Mouse (Mus musculus): ENCODE data around the gene Ccdc163. TPM values are rescaled to one million over a fixed set of nuclear protein-coding genes. Genes with fewer than 3 reads are reported as not detected.

Ccdc163 gene
- polyA plus RNA-seq, 1 experiment from 2014 or later, result 35.1 TPM

GRCm38 (mm10) chr4:116720343-116721097 lies 12.2 kb downstream of the Ccdc163 start, which contains the start of gene Tesk2:
Gene Tesk2, plus strand, starts transcription at chr4:116720948.
- WGBS, result under 1% methylated on average over 34 of the region's 34 CpGs
- Histone ChIP-seq H3K9me3 (ENCODE audit: low read depth, low read length) (no peaks in the 10 kb centered on the region), H3K27me3 (ENCODE audit: insufficient read depth, low read length) (no peaks in the 10 kb centered on the region), H3K4me1 (ENCODE audit: insufficient read depth) (no peaks in the 10 kb centered on the region), H3K4me2 (peak within 1 kb of the TSS; percentile 81), H3K9ac (peak within 1 kb of the TSS; percentile 75), H3K36me3 (ENCODE audit: insufficient read depth) (0 out of 2 replicates have a peak, but pooled peaks cover 2% of the 10 kb centered on the region), H3K4me3 (ENCODE audit: low read depth, low read length) (peak within 1 kb of the TSS; percentile 78), H3K27ac (ENCODE audit: low read depth) (peak within 1 kb of the TSS; percentile 68)
- TF ChIP-seq CTCF (IDR thresholded peaks at IDR 0.05; ENCODE audit: low read depth), result no peak
- DNase-seq, result peak; percentile 99
- peak; percentile 97 for ATAC-seq (ENCODE audit: insufficient read depth)

- DNase-seq, result no peak
- H3K4me3 ChIP-seq (ENCODE audit: low read depth, low read length), result peak overlapping the region; percentile 78
- no peak for TF ChIP-seq CTCF (IDR thresholded peaks at IDR 0.05; ENCODE audit: low read depth)
- H3K27ac ChIP-seq (ENCODE audit: low read depth), result peak overlapping the region; percentile 68
- peak overlapping the region; percentile 81 for H3K4me2 ChIP-seq
- ATAC-seq (ENCODE audit: insufficient read depth), result no peak
- no peaks in the 10 kb centered on the region for H3K36me3 ChIP-seq (ENCODE audit: insufficient read depth)
- no peaks in the 10 kb centered on the region for H3K9me3 ChIP-seq (ENCODE audit: low read depth, low read length)
- no peaks in the 10 kb centered on the region for H3K4me1 ChIP-seq (ENCODE audit: insufficient read depth)
- H3K9ac ChIP-seq, result peak overlapping the region; percentile 75
- under 1% methylated on average over 29 of the region's 29 CpGs for WGBS
- no peaks in the 10 kb centered on the region for H3K27me3 ChIP-seq (ENCODE audit: insufficient read depth, low read length)
Measured at GRCm38 (mm10) chr4:116721098-116721628, 12.9 kb downstream of the Ccdc163 start.

- Histone ChIP-seq H3K36me3 (ENCODE audit: insufficient read depth) (no peaks in the 10 kb centered on the region), H3K27me3 (ENCODE audit: insufficient read depth, low read length) (no peaks in the 10 kb centered on the region), H3K4me3 (ENCODE audit: low read depth, low read length) (no peak overlapping the region; the same call in 1 of the 2 replicates), H3K9me3 (ENCODE audit: low read depth, low read length) (no peaks in the 10 kb centered on the region), H3K9ac (no peak overlapping the region), H3K4me1 (ENCODE audit: insufficient read depth) (no peaks in the 10 kb centered on the region), H3K27ac (ENCODE audit: low read depth) (no peak overlapping the region), H3K4me2 (peak overlapping the region; percentile 81)
- TF ChIP-seq CTCF (IDR thresholded peaks at IDR 0.05; ENCODE audit: low read depth), result no peak
- ATAC-seq (ENCODE audit: insufficient read depth), result no peak
- DNase-seq, result no peak
- 42% methylated on average over 7 of the region's 7 CpGs for WGBS
Measured at GRCm38 (mm10) chr4:116722230-116722629, 13.9 kb downstream of the Ccdc163 start.

GRCm38 (mm10) chr4:116725444-116725843 lies 17.1 kb downstream of the Ccdc163 start:
- Histone ChIP-seq H3K36me3 (ENCODE audit: insufficient read depth) (no peaks in the 10 kb centered on the region), H3K27me3 (ENCODE audit: insufficient read depth, low read length) (no peaks in the 10 kb centered on the region), H3K27ac (ENCODE audit: low read depth) (no peak overlapping the region), H3K9me3 (ENCODE audit: low read depth, low read length) (no peaks in the 10 kb centered on the region), H3K9ac (no peak overlapping the region), H3K4me3 (ENCODE audit: low read depth, low read length) (no peak overlapping the region), H3K4me1 (ENCODE audit: insufficient read depth) (no peaks in the 10 kb centered on the region), H3K4me2 (no peak overlapping the region)
- no peak for DNase-seq
- 75% methylated on average over 5 of the region's 5 CpGs for WGBS
- TF ChIP-seq CTCF (IDR thresholded peaks at IDR 0.05; ENCODE audit: low read depth), result no peak
- ATAC-seq (ENCODE audit: insufficient read depth), result no peak

GRCm38 (mm10) chr4:116727401-116727800 lies 19.1 kb downstream of the Ccdc163 start:
- DNase-seq, result no peak
- Histone ChIP-seq H3K4me2 (no peak overlapping the region), H3K36me3 (ENCODE audit: insufficient read depth) (no peaks in the 10 kb centered on the region), H3K9ac (no peak overlapping the region), H3K9me3 (ENCODE audit: low read depth, low read length) (no peaks in the 10 kb centered on the region), H3K4me3 (ENCODE audit: low read depth, low read length) (no peak overlapping the region), H3K4me1 (ENCODE audit: insufficient read depth) (no peaks in the 10 kb centered on the region), H3K27me3 (ENCODE audit: insufficient read depth, low read length) (no peaks in the 10 kb centered on the region), H3K27ac (ENCODE audit: low read depth) (no peak overlapping the region)
- no peak for ATAC-seq (ENCODE audit: insufficient read depth)
- no peak for TF ChIP-seq CTCF (IDR thresholded peaks at IDR 0.05; ENCODE audit: low read depth)
- 65% methylated on average over 3 of the region's 3 CpGs for WGBS

GRCm38 (mm10) chr4:116729532-116729931 lies 21.2 kb downstream of the Ccdc163 start:
- TF ChIP-seq CTCF (IDR thresholded peaks at IDR 0.05; ENCODE audit: low read depth), result no peak
- H3K9ac ChIP-seq, result no peak overlapping the region

GRCm38 (mm10) chr4:116731077-116731476 lies 22.8 kb downstream of the Ccdc163 start:
- no peaks in the 10 kb centered on the region for H3K36me3 ChIP-seq (ENCODE audit: insufficient read depth)
- no peak overlapping the region for H3K4me2 ChIP-seq
- H3K27ac ChIP-seq (ENCODE audit: low read depth), result no peak overlapping the region
- no peak for DNase-seq
- no peak for TF ChIP-seq CTCF (IDR thresholded peaks at IDR 0.05; ENCODE audit: low read depth)
- 71% methylated on average over 9 of the region's 9 CpGs for WGBS
- no peaks in the 10 kb centered on the region for H3K4me1 ChIP-seq (ENCODE audit: insufficient read depth)
- no peak for ATAC-seq (ENCODE audit: insufficient read depth)
- no peak overlapping the region for H3K4me3 ChIP-seq (ENCODE audit: low read depth, low read length)
- no peak overlapping the region for H3K9ac ChIP-seq
- no peaks in the 10 kb centered on the region for H3K9me3 ChIP-seq (ENCODE audit: low read depth, low read length)
- no peaks in the 10 kb centered on the region for H3K27me3 ChIP-seq (ENCODE audit: insufficient read depth, low read length)

More at GRCm38 (mm10) chr4:116729532-116729931, 21.2 kb downstream of the Ccdc163 start:
- Histone ChIP-seq H3K4me3 (ENCODE audit: low read depth, low read length) (no peak overlapping the region), H3K9me3 (ENCODE audit: low read depth, low read length) (no peaks in the 10 kb centered on the region), H3K27me3 (ENCODE audit: insufficient read depth, low read length) (no peaks in the 10 kb centered on the region), H3K4me1 (ENCODE audit: insufficient read depth) (no peaks in the 10 kb centered on the region), H3K36me3 (ENCODE audit: insufficient read depth) (no peaks in the 10 kb centered on the region), H3K4me2 (no peak overlapping the region), H3K27ac (ENCODE audit: low read depth) (no peak overlapping the region)
- ATAC-seq (ENCODE audit: insufficient read depth) (no peak), DNase-seq (no peak)
- 79% methylated on average over 3 of the region's 3 CpGs for WGBS

All from lung, embryonic 14.5 days (tissue).